Mouse (Mus musculus) hindbrain, embryonic 15.5 days (tissue): ENCODE measurements around the gene Bhlha15. TPM values are rescaled to one million over a fixed set of nuclear protein-coding genes. Genes with fewer than 3 reads are reported as not detected.

Experiments
- ATAC-seq: fragments of 200-750 bp; cut with Nextera tagmentation; 2 replicates; pipeline ENCODE4 v1.8.0; 2017; ENCODE audit warnings: low read depth, moderate number of reproducible peaks, moderate TSS enrichment; ENCODE audit not compliant: low FRiP score
- H3K27ac ChIP-seq: fragments of 300-500 bp; sonication (generic); replicated peaks from 2 replicates; pipeline ENCODE4 v1.5.1; 2015; ENCODE audit warnings: mild to moderate bottlenecking, inconsistent platforms
- H3K27me3 ChIP-seq: fragments of 300-500 bp; sonication (generic); 2 replicates; pipeline ENCODE4 v1.6.1; 2015; ENCODE audit warnings: control low read depth, inconsistent platforms
- H3K36me3 ChIP-seq: fragments of 300-500 bp; sonication (generic); 2 replicates; pipeline ENCODE4 v1.6.1; 2015; ENCODE audit warnings: control low read depth, inconsistent platforms
- H3K4me1 ChIP-seq: fragments of 300-500 bp; sonication (generic); replicated peaks from 2 replicates; pipeline ENCODE4 v1.6.1; 2015; ENCODE audit warnings: control low read depth, inconsistent platforms
- H3K4me2 ChIP-seq: fragments of 300-500 bp; sonication (generic); 2 replicates; pipeline ENCODE4 v1.6.1; 2015; ENCODE audit warnings: moderate library complexity, mild to moderate bottlenecking, inconsistent platforms
- H3K4me3 ChIP-seq: fragments of 300-500 bp; sonication (generic); 2 replicates; pipeline ENCODE4 v1.5.1; 2015; ENCODE audit warnings: mild to moderate bottlenecking, inconsistent platforms
- H3K9ac ChIP-seq: fragments of 300-500 bp; sonication (generic); 2 replicates; pipeline ENCODE4 v1.6.1; 2015; ENCODE audit warnings: inconsistent platforms
- H3K9me3 ChIP-seq: fragments of 300-500 bp; sonication (generic); 2 replicates; pipeline ENCODE4 v1.6.1; 2016; ENCODE audit warnings: control low read depth, inconsistent platforms
- WGBS: fragments of 180-500 bp; shearing (Covaris S2); methylation state at CpG from one replicate; pipeline ENCODE4 v1.1.7; 2015; 5-methylcytosine and 5-hydroxymethylcytosine counted together
- polyA plus RNA-seq: library from polyadenylated mRNA; unstranded; fragments of >200 nt; fragmentation: Nextera tagmentation; extraction: Ambion mirVana; gene quantifications from 2 replicates; pipeline ENCODE4 v1.2.1, GENCODE M21; 2015

Gene Bhlha15
- polyA plus RNA-seq: 0.04 and 0.10 TPM in 2 replicates

- H3K4me2 ChIP-seq: peak within 1 kb of the TSS; percentile 51
- H3K4me3 ChIP-seq: peak within 1 kb of the TSS; percentile 21
- H3K36me3 ChIP-seq: 0 out of 2 replicates have a peak, but pooled peaks cover 7% of the 10 kb centered on the region
- no peaks in the 10 kb centered on the region for H3K27me3 ChIP-seq
- H3K9ac ChIP-seq: no peak within 1 kb of the TSS
- H3K9me3 ChIP-seq: no peaks in the 10 kb centered on the region
- peaks cover 10% of the 10 kb centered on the region for H3K4me1 ChIP-seq
- no peak for ATAC-seq
- no peak within 1 kb of the TSS for H3K27ac ChIP-seq
- WGBS: 4% methylated on average over 24 of the region's 26 CpGs
Observed at GRCm38 (mm10) chr5:144189950-144190583, at the start of gene Bhlha15. Gene Bhlha15, plus strand, starts transcription at chr5:144190286.

GRCm38 (mm10) chr5:144143531-144143930, 46.6 kb upstream of the Bhlha15 start:
- H3K36me3 ChIP-seq: peaks cover 31% of the 10 kb centered on the region

GRCm38 (mm10) chr5:144146898-144147297, 43.2 kb upstream of the Bhlha15 start:
- Histone ChIP-seq H3K4me1 (no peaks in the 10 kb centered on the region), H3K9me3 (no peaks in the 10 kb centered on the region), H3K36me3 (peaks cover 45% of the 10 kb centered on the region), H3K4me3 (no peak overlapping the region), H3K9ac (no peak overlapping the region), H3K27me3 (no peaks in the 10 kb centered on the region), H3K4me2 (no peak overlapping the region), H3K27ac (no peak overlapping the region)
- ATAC-seq: no peak

More at GRCm38 (mm10) chr5:144143531-144143930, 46.6 kb upstream of the Bhlha15 start:
- H3K27ac ChIP-seq: no peak overlapping the region
- H3K4me3 ChIP-seq: no peak overlapping the region
- no peak overlapping the region for H3K9ac ChIP-seq
- no peaks in the 10 kb centered on the region for H3K9me3 ChIP-seq
- no peak for ATAC-seq
- H3K4me1 ChIP-seq: no peaks in the 10 kb centered on the region
- WGBS: 96% methylated on average over 5 of the region's 5 CpGs
- no peaks in the 10 kb centered on the region for H3K27me3 ChIP-seq
- no peak overlapping the region for H3K4me2 ChIP-seq

DNA sequence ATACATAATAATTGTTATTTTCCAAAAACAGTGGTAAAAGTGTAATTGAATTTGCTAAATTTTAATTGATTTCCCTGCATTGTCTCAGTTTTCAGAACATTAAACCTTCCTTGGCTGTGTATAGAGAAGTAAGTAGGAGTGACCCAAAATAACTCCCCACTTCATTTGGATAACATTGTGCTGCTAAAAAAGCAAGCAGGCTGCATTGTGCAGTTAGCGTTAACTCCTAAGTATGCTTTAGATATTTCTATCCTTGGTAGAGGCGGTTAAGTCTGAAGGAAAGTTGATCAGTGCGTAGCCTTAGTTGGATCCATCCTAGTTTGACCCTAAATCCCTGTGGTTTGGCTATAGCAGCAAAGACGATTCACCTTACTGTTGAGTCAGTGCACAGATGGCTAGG, 40.6 kb upstream of the Bhlha15 start:
- Histone ChIP-seq H3K36me3 (peaks cover 37% of the 10 kb centered on the region), H3K4me2 (no peak overlapping the region), H3K27me3 (no peaks in the 10 kb centered on the region), H3K9me3 (no peaks in the 10 kb centered on the region), H3K4me1 (no peaks in the 10 kb centered on the region), H3K27ac (no peak overlapping the region), H3K9ac (no peak overlapping the region), H3K4me3 (no peak overlapping the region)
- ATAC-seq: no peak
- WGBS: 93% methylated on average over 4 of the region's 4 CpGs

GRCm38 (mm10) chr5:144151270-144151669, 38.8 kb upstream of the Bhlha15 start:
- Histone ChIP-seq H3K9me3 (no peaks in the 10 kb centered on the region), H3K4me3 (no peak overlapping the region), H3K4me1 (no peaks in the 10 kb centered on the region), H3K36me3 (peaks cover 30% of the 10 kb centered on the region), H3K27ac (no peak overlapping the region), H3K4me2 (no peak overlapping the region), H3K27me3 (no peaks in the 10 kb centered on the region), H3K9ac (no peak overlapping the region)
- 98% methylated on average over 4 of the region's 4 CpGs for WGBS
- no peak for ATAC-seq

DNA sequence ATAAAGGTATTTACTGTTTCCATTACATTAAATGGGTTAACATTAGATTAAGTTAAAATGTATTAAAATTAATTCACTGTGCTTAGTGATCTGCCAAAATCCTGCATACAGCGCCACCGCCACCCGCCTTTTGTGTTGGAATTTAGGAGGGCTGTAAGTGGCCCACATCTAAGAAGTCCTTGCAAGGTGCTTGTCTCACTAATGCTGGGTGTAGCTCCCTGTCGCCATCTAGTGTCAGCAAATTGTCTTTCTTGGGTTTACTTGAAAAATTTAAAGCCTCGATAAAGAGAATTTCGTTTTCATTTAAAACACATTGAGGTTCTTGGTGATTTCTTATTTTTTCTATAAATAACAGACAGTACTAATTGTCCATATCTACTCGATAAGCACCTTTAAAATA, 35.6 kb upstream of the Bhlha15 start:
- no peak overlapping the region for H3K27ac ChIP-seq
- H3K4me3 ChIP-seq: no peak overlapping the region
- H3K27me3 ChIP-seq: no peaks in the 10 kb centered on the region
- peaks cover 25% of the 10 kb centered on the region for H3K36me3 ChIP-seq
- H3K4me2 ChIP-seq: no peak overlapping the region
- no peak overlapping the region for H3K9ac ChIP-seq
- 34% methylated on average over 7 of the region's 7 CpGs for WGBS
- no peaks in the 10 kb centered on the region for H3K9me3 ChIP-seq
- ATAC-seq: peak; percentile 77; the same call in 1 of the 2 replicates
- peaks cover 9% of the 10 kb centered on the region for H3K4me1 ChIP-seq

GRCm38 (mm10) chr5:144158604-144159003, 31.5 kb upstream of the Bhlha15 start:
- peak overlapping the region; percentile 61 for H3K27ac ChIP-seq
- H3K27me3 ChIP-seq: no peaks in the 10 kb centered on the region
- H3K9me3 ChIP-seq: no peaks in the 10 kb centered on the region
- peaks cover 29% of the 10 kb centered on the region for H3K36me3 ChIP-seq
- ATAC-seq: peak; percentile 65; the same call in 1 of the 2 replicates
- no peak overlapping the region for H3K9ac ChIP-seq
- 27% methylated on average over 4 of the region's 4 CpGs for WGBS
- H3K4me1 ChIP-seq: peaks cover 9% of the 10 kb centered on the region
- no peak overlapping the region for H3K4me3 ChIP-seq
- H3K4me2 ChIP-seq: no peak overlapping the region

- peak overlapping the region; percentile 61 for H3K27ac ChIP-seq
- peaks cover 33% of the 10 kb centered on the region for H3K36me3 ChIP-seq
- peaks cover 9% of the 10 kb centered on the region for H3K4me1 ChIP-seq
- no peak overlapping the region for H3K4me2 ChIP-seq
- H3K9ac ChIP-seq: no peak overlapping the region
- no peak for ATAC-seq
- WGBS: 85% methylated on average over 8 of the region's 8 CpGs
- no peaks in the 10 kb centered on the region for H3K9me3 ChIP-seq
- no peak overlapping the region for H3K4me3 ChIP-seq
- no peaks in the 10 kb centered on the region for H3K27me3 ChIP-seq
Observed at GRCm38 (mm10) chr5:144159137-144159536, 30.9 kb upstream of the Bhlha15 start.

GRCm38 (mm10) chr5:144162080-144162812, 27.8 kb upstream of the Bhlha15 start:
- Histone ChIP-seq H3K4me1 (peaks cover 9% of the 10 kb centered on the region), H3K27me3 (no peaks in the 10 kb centered on the region), H3K9ac (no peak overlapping the region), H3K4me3 (no peak overlapping the region), H3K4me2 (no peak overlapping the region), H3K36me3 (peaks cover 48% of the 10 kb centered on the region), H3K9me3 (no peaks in the 10 kb centered on the region), H3K27ac (no peak overlapping the region)
- no peak for ATAC-seq
- WGBS: 89% methylated on average over 5 of the region's 5 CpGs

- H3K4me2 ChIP-seq: no peak overlapping the region
- no peak overlapping the region for H3K4me3 ChIP-seq
- no peak overlapping the region for H3K9ac ChIP-seq
- ATAC-seq: no peak
- H3K27ac ChIP-seq: no peak overlapping the region
- H3K9me3 ChIP-seq: no peaks in the 10 kb centered on the region
- 82% methylated on average over 10 of the region's 10 CpGs for WGBS
- peaks cover 9% of the 10 kb centered on the region for H3K4me1 ChIP-seq
- H3K36me3 ChIP-seq: peaks cover 46% of the 10 kb centered on the region
- H3K27me3 ChIP-seq: no peaks in the 10 kb centered on the region
Observed at GRCm38 (mm10) chr5:144162813-144163517, 27.1 kb upstream of the Bhlha15 start.

GRCm38 (mm10) chr5:144165756-144166155, 24.3 kb upstream of the Bhlha15 start:
- Histone ChIP-seq H3K36me3 (peaks cover 37% of the 10 kb centered on the region), H3K27ac (no peak overlapping the region), H3K4me3 (no peak overlapping the region), H3K4me1 (no peaks in the 10 kb centered on the region), H3K27me3 (no peaks in the 10 kb centered on the region), H3K4me2 (no peak overlapping the region), H3K9me3 (no peaks in the 10 kb centered on the region), H3K9ac (no peak overlapping the region)
- 94% methylated on average over 3 of the region's 3 CpGs for WGBS
- ATAC-seq: no peak
